Mouse (Mus musculus): ENCODE results near the gene Ripor3.

GRCm38 (mm10) chr2:167942199-167942925 lies 68.1 kb downstream of the Ripor3 start:
- TF ChIP-seq EP300 (IDR thresholded peaks at IDR 0.05; ENCODE audit: low read length) = peak; percentile 72; the same call in 1 of the 2 replicates
- TF ChIP-seq CTCF (conservative IDR thresholded peaks at IDR 0.05 in 1 of 2, IDR thresholded peaks at IDR 0.05 in 1 of 2; ENCODE audit: low read depth in 2 of 2, low read length in 2 of 2) = no peak

Measured in CH12.LX (cell line).